Mouse (Mus musculus): ENCODE measurements at regions not wholly inside any gene's neighbourhood (a gene's known extent, or its start where the extent isn't known, plus 50 kb on each side); places are given as distances from the start of the nearest gene placed in this dataset.

- TF ChIP-seq CTCF (IDR thresholded peaks at IDR 0.05; ENCODE audit: low read depth): no peak
- peak; percentile 58; the same call in 1 of the 2 replicates for TF ChIP-seq EP300 (IDR thresholded peaks at IDR 0.05; ENCODE audit: low read depth)
Measured at GRCm38 (mm10) chr15:61109429-61110128, 186.8 kb upstream of the A1bg start.

All from heart, postnatal 0 days (tissue).